Mouse (Mus musculus) megakaryocyte-erythroid progenitor cell, adult 5-6 weeks (primary cell): Measurements from ENCODE around the gene Slc19a1. TPM values are rescaled to one million over a fixed set of nuclear protein-coding genes. Genes with fewer than 3 reads are reported as not detected.

Experiments
- ATAC-seq: replicated peaks from 2 replicates; pipeline ENCODE4 v1.8.0; 2016; ENCODE audit warnings: mild to moderate bottlenecking, inconsistent platforms; ENCODE audit not compliant: severe bottlenecking, poor library complexity, low FRiP score, low TSS enrichment
- total RNA-seq, 2 experiments: library from RNA; stranded (forward) in 1 of 2; stranded (reverse) in 1 of 2; fragments of 200-1000, 215-1000 nt in 1 of 2; fragments of >200 nt in 1 of 2; fragmentation: Nextera tagmentation in 1 of 2; gene quantifications; 2 replicates each; pipeline ENCODE4 v1.2.3; 2014 to 2017

The Slc19a1 gene
- total RNA-seq (2014; fragmentation: Nextera tagmentation) (67.9 and 77.4 TPM in 2 replicates), total RNA-seq (2017) (27.3 and 29.6 TPM in 2 replicates)

GRCm38 (mm10) chr10:77031768-77032375 is at the start of gene Slc19a1:
TSS of gene Slc19a1 (plus strand) at chr10:77032241.
- no peak for ATAC-seq

- ATAC-seq = no peak
Measured at GRCm38 (mm10) chr10:76988586-76988985, 43.5 kb upstream of the Slc19a1 start.

GRCm38 (mm10) chr10:76992456-76992855 is 39.6 kb upstream of the Slc19a1 start:
- no peak for ATAC-seq

- ATAC-seq = no peak
Measured at GRCm38 (mm10) chr10:76997759-76998513, 34.1 kb upstream of the Slc19a1 start.

GRCm38 (mm10) chr10:77004936-77005335 is 27.1 kb upstream of the Slc19a1 start:
- ATAC-seq = no peak

- 0 out of 2 replicates have a peak, but pooled peaks have one; percentile 36 for ATAC-seq
Measured at GRCm38 (mm10) chr10:77007433-77008108, 24.5 kb upstream of the Slc19a1 start.

GRCm38 (mm10) chr10:77008109-77008561 is 23.9 kb upstream of the Slc19a1 start:
- ATAC-seq = no peak

GRCm38 (mm10) chr10:77008698-77009097 is 23.3 kb upstream of the Slc19a1 start:
- ATAC-seq = no peak

- ATAC-seq = no peak
Measured at GRCm38 (mm10) chr10:77011681-77012080, 20.4 kb upstream of the Slc19a1 start.

GRCm38 (mm10) chr10:77016080-77016479 is 16.0 kb upstream of the Slc19a1 start:
- ATAC-seq = no peak

- no peak for ATAC-seq
Measured at GRCm38 (mm10) chr10:77016499-77016898, 15.5 kb upstream of the Slc19a1 start.

GRCm38 (mm10) chr10:77017061-77017460 is 15.0 kb upstream of the Slc19a1 start:
- no peak for ATAC-seq

GRCm38 (mm10) chr10:77017662-77018061 is 14.4 kb upstream of the Slc19a1 start:
- no peak for ATAC-seq

- ATAC-seq = peak; percentile 88
Measured at GRCm38 (mm10) chr10:77021399-77022052, 10.5 kb upstream of the Slc19a1 start.

GRCm38 (mm10) chr10:77022301-77023130 is 9.5 kb upstream of the Slc19a1 start:
- no peak for ATAC-seq

GRCm38 (mm10) chr10:77024231-77024630 is 7.8 kb upstream of the Slc19a1 start:
- ATAC-seq = peak; percentile 28; the same call in 1 of the 2 replicates

- ATAC-seq = no peak
Measured at GRCm38 (mm10) chr10:77026944-77027343, 5.1 kb upstream of the Slc19a1 start.

- no peak for ATAC-seq
Measured at GRCm38 (mm10) chr10:77028782-77029296, 3.2 kb upstream of the Slc19a1 start.

- ATAC-seq = no peak
Measured at GRCm38 (mm10) chr10:77029761-77030160, 2.3 kb upstream of the Slc19a1 start.
